Mouse (Mus musculus) G1E (cell line): Measurements from ENCODE around the gene Filip1. TPM values are rescaled to one million over a fixed set of nuclear protein-coding genes. Genes with fewer than 3 reads are reported as not detected.

Experiments
- ATAC-seq: 2 replicates; pipeline ENCODE4 v1.8.0; 2016; ENCODE audit warnings: mild to moderate bottlenecking; ENCODE audit not compliant: insufficient number of reproducible peaks, poor library complexity, low FRiP score, severe bottlenecking; ENCODE audit errors: extremely low read depth
- DNase-seq: peaks from one replicate; pipeline ENCODE4 v3.0.0; 2012; ENCODE audit warnings: low spot score
- H3K27me3 ChIP-seq: 2 replicates; pipeline ENCODE4 v1.6.1; 2012; ENCODE audit warnings: mild to moderate bottlenecking, low read length, inconsistent platforms; ENCODE audit not compliant: insufficient read depth
- H3K36me3 ChIP-seq: replicated peaks from 2 replicates; pipeline ENCODE3; 2012; ENCODE audit warnings: mild to moderate bottlenecking, inconsistent platforms
- H3K4me1 ChIP-seq: 2 replicates; pipeline ENCODE4 v1.6.1; 2012; ENCODE audit warnings: low read depth, low read length, inconsistent platforms, mixed read lengths; ENCODE audit not compliant: insufficient read depth
- H3K4me3 ChIP-seq: 2 replicates; pipeline ENCODE4 v1.5.1; 2012; ENCODE audit warnings: low read depth, mild to moderate bottlenecking, inconsistent platforms, low read length, moderate library complexity, mixed read lengths
- H3K9me3 ChIP-seq: replicated peaks from 2 replicates; pipeline ENCODE4 v1.6.1; 2012; ENCODE audit warnings: inconsistent platforms
- CTCF ChIP-seq: IDR thresholded peaks from 2 replicates; pipeline ENCODE4 v1.5.1; 2012; ENCODE audit warnings: low read depth, low read length, inconsistent platforms, mixed read lengths
- GATA1 ChIP-seq: IDR thresholded peaks from 2 replicates; pipeline ENCODE4 v1.6.1; 2012; ENCODE audit warnings: borderline replicate concordance, low read length, inconsistent platforms, mixed read lengths
- GATA2 ChIP-seq: IDR thresholded peaks from 2 replicates; pipeline ENCODE4 v1.6.1; 2012; ENCODE audit warnings: low read depth, low read length, inconsistent platforms, borderline replicate concordance
- POLR2AphosphoS5 ChIP-seq: IDR thresholded peaks from 2 replicates; pipeline ENCODE4 v1.6.1; 2012; ENCODE audit warnings: low read depth, low read length, inconsistent platforms; ENCODE audit not compliant: insufficient replicate concordance
- TAL1 ChIP-seq: conservative IDR thresholded peaks from 2 replicates; pipeline ENCODE4 v1.6.1; 2012; ENCODE audit warnings: low read depth, low read length, inconsistent platforms, mixed read lengths
- polyA plus RNA-seq: library from polyadenylated mRNA; stranded (reverse); fragments of >175 nt; gene quantifications from 2 replicates; pipeline ENCODE4 v1.2.3, GENCODE M21; 2012
- total RNA-seq, 2 experiments: library from RNA; stranded (forward) in 1 of 2; stranded (reverse) in 1 of 2; fragments of 200-1000 nt in 1 of 2; fragments of >200 nt in 1 of 2; fragmentation: Nextera tagmentation in 1 of 2; gene quantifications; 2 replicates each; pipeline ENCODE4 v1.2.3; 2014 to 2017

Filip1 gene
- total and polyA plus RNA-seq, 3 experiments = 0.11 TPM; not detected in 2

GRCm38 (mm10) chr9:79806317-79807075 is 206.2 kb downstream of the Filip1 start:
- Histone ChIP-seq H3K36me3 (no peaks in the 10 kb centered on the region), H3K4me1 (peaks cover 7% of the 10 kb centered on the region), H3K9me3 (no peaks in the 10 kb centered on the region), H3K4me3 (no peak overlapping the region), H3K27me3 (peaks cover 26% of the 10 kb centered on the region)
- ATAC-seq (no peak), DNase-seq (peak; percentile 45)
- TF ChIP-seq POLR2AphosphoS5 (no peak), CTCF (peak; percentile 24; the same call in 1 of the 2 replicates), GATA2 (no peak), TAL1 (no peak), GATA1 (no peak)

GRCm38 (mm10) chr9:79805426-79805825 is 207.2 kb downstream of the Filip1 start:
- DNase-seq = no peak
- H3K9me3 ChIP-seq = no peaks in the 10 kb centered on the region
- peaks cover 29% of the 10 kb centered on the region for H3K27me3 ChIP-seq
- no peak overlapping the region for H3K4me3 ChIP-seq
- H3K36me3 ChIP-seq = no peaks in the 10 kb centered on the region
- no peak for ATAC-seq
- peaks cover 3% of the 10 kb centered on the region for H3K4me1 ChIP-seq
- TF ChIP-seq CTCF (no peak), GATA2 (no peak), TAL1 (no peak), POLR2AphosphoS5 (no peak), GATA1 (no peak)

- TF ChIP-seq GATA2 (no peak), GATA1 (no peak), TAL1 (no peak), CTCF (no peak), POLR2AphosphoS5 (no peak)
- Histone ChIP-seq H3K4me1 (peaks cover 14% of the 10 kb centered on the region), H3K36me3 (no peaks in the 10 kb centered on the region), H3K4me3 (no peak overlapping the region), H3K9me3 (no peaks in the 10 kb centered on the region), H3K27me3 (peaks cover 12% of the 10 kb centered on the region; the same call in 1 of the 2 replicates)
- DNase-seq = no peak
- ATAC-seq = no peak
Observed at GRCm38 (mm10) chr9:79796461-79797135, 216.1 kb downstream of the Filip1 start.

- H3K27me3 ChIP-seq = peaks cover 4% of the 10 kb centered on the region; the same call in 1 of the 2 replicates
- no peak overlapping the region for H3K4me3 ChIP-seq
- no peak for ATAC-seq
- peaks cover 17% of the 10 kb centered on the region for H3K4me1 ChIP-seq
- no peaks in the 10 kb centered on the region for H3K9me3 ChIP-seq
- TF ChIP-seq TAL1 = no peak
- TF ChIP-seq GATA1 = no peak
- TF ChIP-seq GATA2 = no peak
- TF ChIP-seq POLR2AphosphoS5 = no peak
- no peak for TF ChIP-seq CTCF
- peaks cover 3% of the 10 kb centered on the region for H3K36me3 ChIP-seq
- peak; percentile 10 for DNase-seq
Observed at GRCm38 (mm10) chr9:79795076-79795475, 217.6 kb downstream of the Filip1 start.

GRCm38 (mm10) chr9:79792841-79793835 is 219.5 kb downstream of the Filip1 start, which contains the start of gene Tmem30a:
Tmem30a (minus strand) TSS chr9:79793507.
- H3K27me3 ChIP-seq = no peaks in the 10 kb centered on the region
- TF ChIP-seq GATA1 (no peak), TAL1 (no peak), POLR2AphosphoS5 (no peak), GATA2 (no peak), CTCF (no peak)
- H3K36me3 ChIP-seq = peaks cover 3% of the 10 kb centered on the region
- H3K4me3 ChIP-seq = peak within 1 kb of the TSS; percentile 95
- ATAC-seq (peak; percentile 89), DNase-seq (peak; percentile 87)
- peaks cover 18% of the 10 kb centered on the region for H3K4me1 ChIP-seq
- H3K9me3 ChIP-seq = no peaks in the 10 kb centered on the region

GRCm38 (mm10) chr9:79785794-79786085 is 226.9 kb downstream of the Filip1 start:
- peaks cover 12% of the 10 kb centered on the region for H3K36me3 ChIP-seq
- peaks cover 8% of the 10 kb centered on the region; the same call in 1 of the 2 replicates for H3K4me1 ChIP-seq
- no peak overlapping the region for H3K4me3 ChIP-seq
- ATAC-seq (no peak), DNase-seq (no peak)
- H3K27me3 ChIP-seq = no peaks in the 10 kb centered on the region
- no peaks in the 10 kb centered on the region for H3K9me3 ChIP-seq
- TF ChIP-seq TAL1 = no peak
- no peak for TF ChIP-seq POLR2AphosphoS5
- no peak for TF ChIP-seq GATA1
- TF ChIP-seq CTCF = no peak
